Mouse (Mus musculus): ENCODE measurements around the gene Mrps22. TPM values are rescaled to one million over a fixed set of nuclear protein-coding genes. Genes with fewer than 3 reads are reported as not detected.

Gene Mrps22
- polyA plus RNA-seq, 1 experiment from 2014 or later: 54.9 TPM

DNA sequence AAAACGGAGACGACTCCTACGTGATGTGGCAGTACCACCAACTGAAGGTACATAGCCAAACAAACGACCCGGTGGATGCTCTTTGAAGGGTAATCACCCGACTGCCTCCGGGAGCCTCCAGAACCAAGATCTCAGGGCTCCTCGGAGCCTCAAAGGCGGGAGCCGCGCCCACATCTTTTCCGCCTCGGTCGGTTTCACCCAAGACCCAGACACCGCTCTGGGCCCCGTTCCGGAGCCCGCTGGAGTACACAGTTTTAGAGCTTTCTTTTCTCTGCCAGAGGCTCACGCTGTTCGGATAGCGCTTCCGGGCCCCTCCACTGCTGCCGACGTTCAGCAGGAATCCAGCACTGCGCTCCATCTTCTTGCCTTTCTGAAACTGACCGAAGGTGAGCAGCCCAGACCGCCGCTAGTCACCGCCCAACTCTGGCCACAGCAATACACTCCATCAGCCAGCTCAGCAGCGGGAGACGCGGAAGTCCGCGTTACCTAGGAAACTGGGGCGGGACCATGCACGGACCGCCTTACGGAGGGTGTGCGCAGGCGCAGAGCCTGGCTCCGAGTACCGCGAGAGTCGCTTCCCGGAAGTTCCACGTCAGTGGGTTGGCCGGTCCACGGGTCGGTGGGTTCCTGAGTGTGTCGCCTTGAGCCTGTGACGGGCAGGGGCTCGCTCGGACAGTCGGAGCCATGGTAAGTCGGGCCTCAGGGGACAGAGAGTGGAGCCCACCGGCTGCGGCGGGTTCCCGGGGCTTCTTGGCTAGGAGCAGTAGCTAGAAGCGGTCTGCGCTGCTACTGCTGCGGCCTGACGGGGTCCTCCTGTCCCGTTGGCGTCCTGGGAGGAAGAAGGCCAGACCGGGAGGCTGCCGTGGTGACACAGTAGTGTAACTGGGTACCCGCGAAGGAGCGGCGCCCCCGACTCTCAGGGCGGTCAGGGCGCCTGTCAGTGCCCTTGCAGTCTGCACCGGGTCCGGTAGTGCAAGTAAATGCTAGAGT, 38.0 kb downstream of the Mrps22 start, which contains the start of gene Copb2:
Gene Copb2, plus strand, starts transcription at position 585 of the 990 bp plus-strand sequence.
- H3K9ac ChIP-seq (replicated peaks): peak within 1 kb of the TSS; percentile 83
- WGBS: under 1% methylated on average over 76 of the region's 76 CpGs
- peaks cover 6% of the 10 kb centered on the region; the same call in 1 of the 2 replicates for H3K36me3 ChIP-seq
- H3K9me3 ChIP-seq: no peaks in the 10 kb centered on the region
- H3K4me3 ChIP-seq: peak within 1 kb of the TSS; percentile 90
- peak within 1 kb of the TSS; percentile 90 for H3K27ac ChIP-seq (replicated peaks)
- H3K27me3 ChIP-seq: no peaks in the 10 kb centered on the region
- peaks cover 30% of the 10 kb centered on the region for H3K4me1 ChIP-seq
- ATAC-seq (replicated peaks): peak; percentile 100
- H3K4me2 ChIP-seq (replicated peaks): peak within 1 kb of the TSS; percentile 92

DNA sequence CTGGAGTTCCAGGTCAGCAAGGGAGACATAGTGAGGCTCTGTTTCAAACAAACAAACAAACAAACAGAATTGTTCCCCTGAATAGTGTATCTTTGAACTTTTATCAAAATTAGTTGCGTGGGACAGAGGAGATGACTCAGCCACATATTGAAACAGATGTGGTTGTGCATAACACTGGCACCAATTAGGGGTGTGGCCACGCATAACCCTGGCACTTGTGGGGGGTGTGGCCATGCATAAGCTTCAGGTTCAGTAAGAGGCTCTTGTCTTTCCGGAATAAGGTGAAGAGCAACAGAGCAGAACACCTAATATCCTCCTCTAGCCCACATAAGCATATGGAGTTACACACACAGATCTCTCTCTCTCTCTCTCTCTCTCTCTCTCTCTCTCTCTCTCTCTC, 57.4 kb downstream of the Mrps22 start:
- no peaks in the 10 kb centered on the region for H3K9me3 ChIP-seq
- no peak for ATAC-seq (replicated peaks)
- H3K27me3 ChIP-seq: no peaks in the 10 kb centered on the region
- H3K9ac ChIP-seq (replicated peaks): no peak overlapping the region
- no peak overlapping the region for H3K4me3 ChIP-seq
- H3K27ac ChIP-seq (replicated peaks): no peak overlapping the region
- H3K4me2 ChIP-seq (replicated peaks): no peak overlapping the region
- H3K36me3 ChIP-seq: no peaks in the 10 kb centered on the region
- WGBS: 73% methylated on average over 3 of the region's 3 CpGs
- H3K4me1 ChIP-seq: no peaks in the 10 kb centered on the region

Other genes starting within 250 kb of the Mrps22 start
- 42.7 and 49.4 TPM in 2 replicates for gene Rbp1, start 178.7 kb downstream of the Mrps22 start, polyA plus RNA-seq (2015; fragmentation: Nextera tagmentation; extraction: Ambion mirVana)
- gene Rbp2, start 115.5 kb downstream of the Mrps22 start, polyA plus RNA-seq (2015; fragmentation: Nextera tagmentation; extraction: Ambion mirVana): 0.53 TPM in 1 of 2 replicates, not detected in the other
- 128 and 133 TPM in 2 replicates for gene Copb2, start 37.9 kb downstream of the Mrps22 start, polyA plus RNA-seq (2015; fragmentation: Nextera tagmentation; extraction: Ambion mirVana)
- gene Prr23a1, start 240.8 kb upstream of the Mrps22 start, polyA plus RNA-seq (2015; fragmentation: Nextera tagmentation; extraction: Ambion mirVana): 0.22 TPM in 1 of 2 replicates, not detected in the other

Data from forebrain, embryonic 15.5 days (tissue).